Mouse (Mus musculus): ENCODE measurements around the gene Gm21294. TPM values are rescaled to one million over a fixed set of nuclear protein-coding genes. Genes with fewer than 3 reads are reported as not detected.
"Not testable (repeated sequence)": the region's sequence is repeated elsewhere in the genome, so short reads cannot be mapped to it uniquely, and the experiment has no call there.

The Gm21294 gene
- polyA plus RNA-seq (2016; fragmentation: Nextera tagmentation; extraction: Ambion mirVana) = not detected in 2 replicates

GRCm38 (mm10) chrY:89052506-89052905 lies at the start of gene Gm21294:
Gene Gm21294 (plus strand): TSS chrY:89052806.
- H3K27me3 ChIP-seq (replicated peaks) = not testable (repeated sequence)

GRCm38 (mm10) chrY:89126246-89126645 lies 73.6 kb downstream of the Gm21294 start:
- not testable (repeated sequence) for H3K27me3 ChIP-seq (replicated peaks); H3K9me3 ChIP-seq; H3K27ac ChIP-seq; H3K9ac ChIP-seq; H3K4me1 ChIP-seq; H3K4me2 ChIP-seq (replicated peaks); ATAC-seq (ENCODE audit: low FRiP score, low read depth); H3K4me3 ChIP-seq; H3K36me3 ChIP-seq
- WGBS = 97% methylated on average over 8 of the region's 21 CpGs

More at GRCm38 (mm10) chrY:89052506-89052905, at the start of gene Gm21294:
- H3K4me1 ChIP-seq; ATAC-seq (ENCODE audit: low FRiP score, low read depth); H3K36me3 ChIP-seq; H3K4me2 ChIP-seq (replicated peaks); H3K27ac ChIP-seq; H3K9ac ChIP-seq; H3K4me3 ChIP-seq; H3K9me3 ChIP-seq: not testable (repeated sequence)
- WGBS = 67% methylated on average over 2 of the region's 5 CpGs
